ENCODE assay signal across 8 mouse cellular contexts in the genomic region with DNA sequence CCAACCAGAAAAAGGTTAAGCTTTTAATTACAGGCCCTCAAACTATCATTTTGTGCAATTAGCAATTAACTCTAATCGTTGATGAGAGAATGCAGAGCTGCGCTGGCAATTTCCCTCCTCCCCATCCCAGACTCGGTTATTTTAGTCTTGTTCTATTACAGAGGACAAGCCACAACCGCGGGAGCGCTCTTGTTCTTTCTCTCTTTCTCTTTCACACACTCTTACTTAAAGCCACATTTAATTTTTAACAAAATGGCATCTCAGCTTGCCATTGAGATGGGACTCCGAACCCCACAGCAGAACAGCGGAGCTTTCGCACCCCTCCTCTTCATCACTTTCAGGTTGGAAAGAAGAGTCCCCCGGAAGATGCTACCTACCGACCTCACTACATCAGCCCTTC. TPM values are rescaled to one million over a fixed set of nuclear protein-coding genes. Genes with fewer than 3 reads are reported as not detected.
DNase-seq lines count a peak whose midpoint lies in the region; ATAC-seq and TF ChIP-seq lines count a peak whose summit lies in the region.

A gene (plus strand): TSS at position 167 of the 400 bp plus-strand sequence.

- no peaks in the 10 kb centered on the region for H3K9me3 ChIP-seq in hindbrain, embryonic 16.5 days (ENCODE audit: control insufficient read depth, low read length)
- no peaks in the 10 kb centered on the region for H3K9me3 ChIP-seq in limb, embryonic 10.5 days (replicated peaks)

- under 1% methylated on average over 11 of the region's 11 CpGs for WGBS in hindbrain, embryonic 16.5 days
- whole genome bisulfite sequencing in limb, embryonic 10.5 days = 2% methylated on average over 11 of the region's 11 CpGs

- peak; percentile 1; the same call in 1 of the 2 replicates for ATAC-seq in hindbrain, embryonic 16.5 days

- peak within 1 kb of the TSS; percentile 94 for H3K4me3 ChIP-seq in gastrocnemius, adult 2 months
- H3K4me3 ChIP-seq in hindbrain, embryonic 16.5 days (ENCODE audit: low read length) = peak within 1 kb of the TSS; percentile 89
- H3K4me3 ChIP-seq in limb, embryonic 10.5 days = peak within 1 kb of the TSS; percentile 76

- peak within 1 kb of the TSS; percentile 91 for H3K4me2 ChIP-seq in hindbrain, embryonic 16.5 days (ENCODE audit: low read length)

- H3K4me1 ChIP-seq in hindbrain, embryonic 16.5 days (ENCODE audit: control insufficient read depth, insufficient read depth, low read depth, low read length) = peaks cover 16% of the 10 kb centered on the region
- H3K4me1 ChIP-seq in limb, embryonic 10.5 days = peaks cover 30% of the 10 kb centered on the region

- no peaks in the 10 kb centered on the region for H3K36me3 ChIP-seq in hindbrain, embryonic 16.5 days (ENCODE audit: control insufficient read depth, insufficient read depth, low read length)
- H3K36me3 ChIP-seq in limb, embryonic 10.5 days = no peaks in the 10 kb centered on the region

- TF ChIP-seq CTCF in gastrocnemius, adult 2 months (IDR thresholded peaks at IDR 0.05) = no peak

- no peak for DNase-seq in heart, adult 18-20 months
- no peak for DNase-seq in heart, adult 9 months (ENCODE audit: low spot score in 2 of 2)
- DNase-seq in adrenal gland, postnatal 4 days (ENCODE audit: low spot score in 2 of 2) = no peak
- no peak for DNase-seq in gastrocnemius, adult 2 months
- DNase-seq in limb, embryonic 10.5 days (ENCODE audit: low spot score) = no peak
- peak; percentile 26 for DNase-seq in right cerebral cortex, postnatal 14 days
- DNase-seq in T-cell, adult 2 months (ENCODE audit: low spot score) = no peak

- peak within 1 kb of the TSS; percentile 92 for H3K9ac ChIP-seq in hindbrain, embryonic 16.5 days (ENCODE audit: low read depth, low read length)

- H3K27ac ChIP-seq in gastrocnemius, adult 2 months = peak within 1 kb of the TSS; percentile 97
- H3K27ac ChIP-seq in hindbrain, embryonic 16.5 days (ENCODE audit: low read depth, low read length) = peak within 1 kb of the TSS; percentile 93
- peak within 1 kb of the TSS; percentile 79 for H3K27ac ChIP-seq in limb, embryonic 10.5 days

- no peaks in the 10 kb centered on the region; the same call in 1 of the 2 replicates for H3K27me3 ChIP-seq in hindbrain, embryonic 16.5 days (replicated peaks; ENCODE audit: control insufficient read depth, insufficient read depth, low read length)
- H3K27me3 ChIP-seq in limb, embryonic 10.5 days (ENCODE audit: low read depth, poor library complexity, severe bottlenecking) = peaks cover 64% of the 10 kb centered on the region

- intact Hi-C loops in gastrocnemius, adult 2 months (cut with DNase I) = loop anchor here (10.0 kb wide), 1 partner anchor 198 kb away; no protein-coding TSS in a partner anchor

RNA-seq across cellular contexts. Expression of the gene that starts here (rescaled TPM):
- total RNA-seq in heart, adult 18-20 months (2021) = 100 to 1,000 TPM; 240 to 245 TPM
- total RNA-seq in adrenal gland, postnatal 4 days (2021) = 10 to 100 TPM; 30.7 to 32.0 TPM
- 10 to 100 TPM; 64.1 to 99.2 TPM for total RNA-seq in gastrocnemius, adult 2 months (2021)
- polyA plus RNA-seq in hindbrain, embryonic 16.5 days (2015; fragmentation: Nextera tagmentation; extraction: Ambion mirVana) = 30.3 and 32.7 TPM in 2 replicates
- polyA plus RNA-seq in limb, embryonic 10.5 days (2016; fragmentation: Nextera tagmentation; extraction: Ambion mirVana) = 1.3 and 1.9 TPM in 2 replicates

Comparison
In these comparisons a context has a peak if more than half of its experiments do, and no peak if none do; other contexts are left out.
1. RNA of the gene that starts here (polyA plus RNA-seq): 30.3 to 32.7 TPM in hindbrain, embryonic 16.5 days; 1.3 to 1.9 TPM in limb, embryonic 10.5 days; every median in the first group is over 10 times any median in the second.
2. Peak in every context shown above with its lines, with median percentiles within 50 percentile points of each other: H3K27ac ChIP-seq and H3K4me3 ChIP-seq.